Mouse (Mus musculus) intestine, embryonic 16.5 days (tissue): Measurements from ENCODE around the gene Gm20388. TPM values are rescaled to one million over a fixed set of nuclear protein-coding genes. Genes with fewer than 3 reads are reported as not detected.

Experiments used
- ATAC-seq: fragments of 200-750 bp; cut with Nextera tagmentation; 2 replicates; pipeline ENCODE4 v1.8.0; 2017; ENCODE audit warnings: moderate TSS enrichment, moderate library complexity
- H3K27ac ChIP-seq: fragments of 300-500 bp; sonication (generic); 2 replicates; pipeline ENCODE4 v1.5.1; 2014; ENCODE audit warnings: mild to moderate bottlenecking, low read length
- H3K27me3 ChIP-seq: fragments of 300-500 bp; sonication (generic); replicated peaks from 2 replicates; pipeline ENCODE4 v1.6.1; 2014; ENCODE audit warnings: low read length, control low read depth, mixed read lengths; ENCODE audit not compliant: control insufficient read depth, insufficient read depth
- H3K36me3 ChIP-seq: fragments of 300-500 bp; sonication (generic); 2 replicates; pipeline ENCODE4 v1.6.1; 2014; ENCODE audit warnings: low read length, control low read depth; ENCODE audit not compliant: control insufficient read depth, insufficient read depth
- H3K4me1 ChIP-seq: fragments of 300-500 bp; sonication (generic); 2 replicates; pipeline ENCODE4 v1.6.1; 2014; ENCODE audit warnings: low read length, control low read depth, mixed read lengths; ENCODE audit not compliant: control insufficient read depth, insufficient read depth
- H3K4me2 ChIP-seq: fragments of 300-500 bp; sonication (generic); 2 replicates; pipeline ENCODE4 v1.6.1; 2014; ENCODE audit warnings: low read depth, low read length, control low read depth
- H3K4me3 ChIP-seq: fragments of 300-500 bp; sonication (generic); 2 replicates; pipeline ENCODE4 v1.5.1; 2014; ENCODE audit warnings: mild to moderate bottlenecking, low read length
- H3K9ac ChIP-seq: fragments of 300-500 bp; sonication (generic); 2 replicates; pipeline ENCODE4 v1.6.1; 2014; ENCODE audit warnings: low read depth, low read length
- H3K9me3 ChIP-seq: fragments of 300-500 bp; sonication (generic); 2 replicates; pipeline ENCODE4 v1.6.1; 2016; ENCODE audit warnings: low read length, control low read depth; ENCODE audit not compliant: control insufficient read depth
- WGBS: fragments of 180-500 bp; shearing (Covaris S2); extraction: QIAGEN DNeasy Blood & Tissue Kit; methylation state at CpG from one replicate; pipeline ENCODE4 v1.1.7; 2014; 5-methylcytosine and 5-hydroxymethylcytosine counted together
- polyA plus RNA-seq: library from polyadenylated mRNA; unstranded; fragments of >200 nt; fragmentation: Nextera tagmentation; extraction: Ambion mirVana; gene quantifications from 2 replicates; pipeline ENCODE4 v1.2.1, GENCODE M21; 2015

Gene Gm20388
- polyA plus RNA-seq, 1 experiment from 2014 or later, result 5.8 TPM

DNA sequence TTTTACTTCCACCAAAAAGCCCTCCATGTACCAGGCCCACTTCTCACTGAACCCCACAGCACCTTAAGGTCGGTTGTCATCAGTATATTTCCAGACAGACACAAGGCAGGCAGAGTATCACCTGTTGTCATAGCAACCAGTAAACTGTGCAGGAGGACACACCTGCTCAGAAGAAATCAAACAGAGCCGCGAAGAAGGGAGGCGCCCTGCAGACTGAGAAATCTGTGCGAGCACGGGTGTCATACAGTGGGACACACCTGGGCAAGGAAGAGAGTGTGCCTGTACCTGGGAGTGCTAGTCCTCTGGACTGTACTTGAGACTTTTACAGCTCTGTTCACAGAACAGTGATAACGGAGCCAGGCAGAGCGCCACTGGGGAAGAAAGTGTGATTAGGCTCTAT lies 3798.1 kb downstream of the Gm20388 start:
- H3K27me3 ChIP-seq, result no peaks in the 10 kb centered on the region
- ATAC-seq, result peak; percentile 97
- no peak overlapping the region for H3K4me2 ChIP-seq
- H3K27ac ChIP-seq, result no peak overlapping the region
- H3K36me3 ChIP-seq, result no peaks in the 10 kb centered on the region
- no peak overlapping the region for H3K4me3 ChIP-seq
- no peaks in the 10 kb centered on the region for H3K9me3 ChIP-seq
- H3K4me1 ChIP-seq, result peaks cover 22% of the 10 kb centered on the region
- 37% methylated on average over 8 of the region's 8 CpGs for WGBS
- H3K9ac ChIP-seq, result no peak overlapping the region

DNA sequence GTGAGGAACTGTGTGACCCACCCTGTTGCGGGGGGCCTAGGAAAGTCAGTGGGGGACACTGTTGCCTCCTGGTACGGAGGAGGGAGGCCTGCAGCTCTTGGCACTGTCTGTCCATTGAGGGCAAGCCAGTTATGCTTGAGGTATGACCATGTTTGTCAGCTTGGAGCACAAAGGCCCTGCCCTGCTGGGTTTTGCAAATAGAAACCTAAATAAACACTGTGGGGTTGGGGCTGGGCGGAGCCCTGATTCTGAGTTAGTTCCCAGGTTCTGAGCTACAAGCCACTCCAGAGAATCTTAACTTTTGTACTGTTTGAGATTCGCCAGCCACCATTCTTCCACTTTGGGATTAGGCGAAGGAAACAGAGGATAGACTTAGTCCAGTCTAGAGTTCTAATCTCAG lies 3799.7 kb downstream of the Gm20388 start:
- no peak; the same call in 1 of the 2 replicates for ATAC-seq
- Histone ChIP-seq H3K27ac (no peak overlapping the region), H3K9me3 (no peaks in the 10 kb centered on the region), H3K36me3 (no peaks in the 10 kb centered on the region), H3K9ac (no peak overlapping the region), H3K27me3 (no peaks in the 10 kb centered on the region), H3K4me1 (peaks cover 22% of the 10 kb centered on the region), H3K4me2 (no peak overlapping the region), H3K4me3 (no peak overlapping the region)
- 79% methylated on average over 5 of the region's 5 CpGs for WGBS

DNA sequence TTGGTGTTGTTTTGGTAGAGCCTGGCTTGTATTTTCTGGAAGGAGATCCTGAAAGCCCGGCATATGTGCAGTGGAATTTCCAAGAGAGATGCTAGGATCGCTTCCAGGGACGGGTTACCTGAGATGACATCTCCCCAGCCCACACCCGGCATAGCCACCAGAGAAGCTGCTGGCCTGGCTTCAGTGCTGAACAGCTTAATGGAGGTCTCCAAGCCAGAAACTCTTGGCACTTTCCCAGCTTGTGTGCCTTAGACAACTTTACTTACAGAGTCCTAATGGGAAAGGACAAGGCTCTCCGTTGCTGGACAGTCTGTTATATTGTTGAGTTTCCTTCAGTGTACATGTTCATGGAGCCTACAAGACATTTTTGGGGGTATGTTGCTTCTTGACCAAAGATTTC lies 3803.8 kb downstream of the Gm20388 start:
- WGBS, result 91% methylated on average over 5 of the region's 5 CpGs
- ATAC-seq, result no peak
- no peak overlapping the region for H3K9ac ChIP-seq
- H3K4me1 ChIP-seq, result peaks cover 30% of the 10 kb centered on the region
- H3K4me2 ChIP-seq, result no peak overlapping the region
- H3K27ac ChIP-seq, result no peak overlapping the region
- H3K36me3 ChIP-seq, result no peaks in the 10 kb centered on the region
- H3K27me3 ChIP-seq, result no peaks in the 10 kb centered on the region
- no peaks in the 10 kb centered on the region for H3K9me3 ChIP-seq
- no peak overlapping the region for H3K4me3 ChIP-seq

DNA sequence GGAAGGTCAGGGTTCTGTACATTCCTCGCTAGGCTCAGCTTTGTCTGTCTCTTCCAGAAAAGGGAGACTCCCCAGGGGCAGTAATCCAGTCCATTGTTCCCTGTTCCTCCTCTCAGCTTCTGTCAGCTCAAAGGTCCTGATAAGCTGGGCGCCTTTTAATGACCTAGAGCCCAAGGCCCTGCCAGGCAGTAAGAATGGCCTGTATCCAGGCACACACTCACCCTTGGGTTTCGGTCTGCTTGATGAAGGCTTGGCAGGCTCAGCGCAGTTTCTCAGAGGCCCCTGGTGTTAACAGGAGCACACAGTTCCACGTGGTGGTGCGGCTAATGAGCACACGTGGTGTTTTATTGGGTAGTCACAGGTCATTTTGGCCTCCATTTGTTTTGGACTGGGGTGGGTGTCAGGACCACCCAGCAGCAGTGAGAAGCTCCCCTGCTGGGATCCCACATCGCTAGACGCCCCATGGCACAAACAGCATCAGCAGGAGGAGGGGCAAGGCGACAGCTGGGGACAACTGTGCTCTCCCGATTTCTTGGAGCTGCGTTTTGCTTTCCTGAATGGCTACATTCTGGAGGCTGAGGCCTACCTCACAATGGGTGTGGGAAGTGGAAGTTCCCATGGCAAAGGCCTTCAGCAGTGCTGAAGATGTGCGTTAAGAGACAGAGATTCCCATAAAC lies 3805.4 kb downstream of the Gm20388 start:
- Histone ChIP-seq H3K36me3 (no peaks in the 10 kb centered on the region), H3K4me3 (no peak overlapping the region), H3K27me3 (no peaks in the 10 kb centered on the region), H3K9me3 (no peaks in the 10 kb centered on the region), H3K4me1 (peaks cover 32% of the 10 kb centered on the region), H3K9ac (peak overlapping the region; percentile 9; the same call in 1 of the 2 replicates), H3K27ac (peak overlapping the region; percentile 62), H3K4me2 (no peak overlapping the region)
- 42% methylated on average over 13 of the region's 13 CpGs for WGBS
- ATAC-seq, result peak; percentile 54

DNA sequence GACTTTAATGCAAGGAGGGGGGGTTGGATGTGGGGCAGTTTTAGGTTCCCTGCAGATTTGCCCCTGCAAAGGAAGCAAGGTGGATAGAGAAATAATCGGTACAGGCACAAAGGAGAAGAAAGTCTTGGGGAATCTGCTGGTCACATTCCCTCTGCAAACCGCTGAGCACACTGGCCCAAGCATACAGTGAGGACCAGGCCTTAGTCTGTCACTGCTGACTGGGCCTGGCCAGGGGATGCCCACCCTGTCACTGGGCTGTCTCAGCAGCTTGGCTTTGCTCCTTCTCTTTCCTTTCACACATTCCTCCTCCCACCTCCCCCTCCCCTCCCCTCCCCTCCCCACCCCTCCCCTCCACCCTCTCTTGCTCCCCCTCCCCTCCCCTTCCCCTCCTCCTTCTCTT lies 3806.5 kb downstream of the Gm20388 start:
- no peak overlapping the region for H3K4me3 ChIP-seq
- no peak overlapping the region for H3K9ac ChIP-seq
- peaks cover 32% of the 10 kb centered on the region for H3K4me1 ChIP-seq
- H3K27ac ChIP-seq, result 0 out of 2 replicates have a peak overlapping the region, but pooled peaks have one; percentile 3
- 49% methylated on average over 2 of the region's 2 CpGs for WGBS
- no peaks in the 10 kb centered on the region for H3K9me3 ChIP-seq
- H3K27me3 ChIP-seq, result no peaks in the 10 kb centered on the region
- H3K4me2 ChIP-seq, result no peak overlapping the region
- no peak for ATAC-seq
- H3K36me3 ChIP-seq, result no peaks in the 10 kb centered on the region

DNA sequence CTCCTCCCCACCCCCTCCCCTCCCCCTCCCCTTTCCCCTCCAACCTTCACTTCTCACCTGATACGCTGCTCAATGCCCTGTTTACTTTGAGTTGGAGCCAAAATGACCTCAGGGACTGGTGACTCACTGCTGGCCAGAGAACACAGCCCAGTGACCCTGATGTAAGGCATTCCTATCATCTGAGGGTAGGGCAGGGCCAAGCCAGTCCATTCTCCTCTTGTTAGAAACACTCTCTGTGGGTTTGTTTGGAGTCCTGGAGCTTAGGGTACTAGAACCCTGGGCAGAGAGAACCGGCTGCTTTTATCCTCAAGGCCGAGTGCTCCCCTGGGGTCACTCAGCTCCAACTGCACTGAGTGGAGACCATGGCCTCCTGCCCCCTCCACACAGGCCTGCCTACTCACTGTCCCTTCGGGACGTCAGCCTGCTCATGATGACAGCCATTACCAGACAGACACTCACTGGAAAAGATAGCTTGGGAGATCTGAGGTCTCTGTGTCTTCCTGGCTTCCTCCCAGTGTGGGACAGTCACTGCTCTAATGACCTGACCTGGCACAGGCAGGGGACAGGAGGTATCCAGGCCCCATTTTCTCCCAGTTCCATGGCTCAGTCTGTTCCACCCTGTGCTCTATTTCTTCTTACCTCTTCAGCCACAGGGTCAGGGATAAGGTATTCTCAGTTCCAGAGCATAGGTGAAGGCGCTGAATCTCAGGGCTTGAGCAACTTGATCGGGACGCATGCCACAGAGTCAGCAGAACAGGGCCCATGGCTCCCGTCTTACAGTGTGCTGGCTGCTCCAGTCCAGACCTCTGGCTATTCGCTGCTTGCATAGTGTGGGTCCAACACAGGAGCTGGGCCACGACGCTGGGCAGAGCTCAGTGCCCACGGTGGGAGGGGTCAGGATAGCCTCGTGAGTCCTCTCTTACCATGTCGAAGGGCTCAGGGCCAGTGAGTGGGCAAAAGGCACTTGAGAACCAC lies 3807.2 kb downstream of the Gm20388 start:
- Histone ChIP-seq H3K27ac (0 out of 2 replicates have a peak overlapping the region, but pooled peaks have one; percentile 18), H3K36me3 (no peaks in the 10 kb centered on the region), H3K4me1 (peaks cover 32% of the 10 kb centered on the region), H3K9ac (peak overlapping the region; percentile 16; the same call in 1 of the 2 replicates), H3K4me2 (no peak overlapping the region), H3K27me3 (no peaks in the 10 kb centered on the region), H3K9me3 (no peaks in the 10 kb centered on the region), H3K4me3 (no peak overlapping the region)
- WGBS, result 70% methylated on average over 15 of the region's 15 CpGs
- peak; percentile 19; the same call in 1 of the 2 replicates for ATAC-seq

DNA sequence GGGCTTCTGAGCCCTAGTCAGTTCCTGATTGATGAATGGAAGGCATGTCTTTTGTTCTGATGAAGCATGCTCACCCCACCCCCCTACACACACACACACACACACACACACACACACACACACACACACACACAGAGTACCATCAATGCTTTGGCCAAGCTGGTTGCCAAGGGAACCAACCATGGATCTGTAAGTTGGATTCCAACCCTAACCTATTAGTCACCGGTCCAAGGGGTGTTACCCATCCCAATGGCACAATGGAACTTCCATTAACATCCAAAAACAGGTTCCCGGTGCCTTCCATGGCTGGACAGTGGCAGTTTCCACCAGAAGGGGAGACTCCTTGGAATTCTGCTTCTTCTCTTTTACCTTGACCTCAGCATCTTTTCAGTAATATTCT lies 3808.1 kb downstream of the Gm20388 start:
- Histone ChIP-seq H3K27me3 (no peaks in the 10 kb centered on the region), H3K36me3 (no peaks in the 10 kb centered on the region), H3K4me3 (no peak overlapping the region), H3K9me3 (no peaks in the 10 kb centered on the region), H3K4me1 (peaks cover 32% of the 10 kb centered on the region), H3K27ac (no peak overlapping the region), H3K9ac (no peak overlapping the region), H3K4me2 (no peak overlapping the region)
- WGBS, result 83% methylated on average over 2 of the region's 2 CpGs
- no peak for ATAC-seq

DNA sequence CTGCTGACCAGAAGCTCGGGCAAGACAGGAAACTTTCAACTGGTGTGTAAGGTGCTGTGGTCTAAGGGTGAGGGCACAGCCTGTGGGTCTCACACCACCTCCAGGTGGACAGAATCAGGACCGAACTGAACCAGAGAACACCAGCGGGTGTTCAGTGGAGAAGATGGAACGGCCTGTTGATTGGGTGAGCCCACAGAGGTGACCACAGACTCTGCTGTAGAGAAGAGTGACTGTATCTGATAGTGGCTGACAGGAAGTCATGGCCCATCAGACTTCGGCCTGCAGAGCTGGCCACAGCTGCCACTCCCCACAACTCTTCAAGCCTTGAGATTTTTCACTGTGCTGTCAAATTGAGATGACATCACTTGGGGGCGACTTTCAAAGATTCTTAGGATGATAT lies 3808.6 kb downstream of the Gm20388 start:
- no peak overlapping the region for H3K4me2 ChIP-seq
- H3K27ac ChIP-seq, result no peak overlapping the region
- peaks cover 32% of the 10 kb centered on the region for H3K4me1 ChIP-seq
- H3K27me3 ChIP-seq, result no peaks in the 10 kb centered on the region
- no peak for ATAC-seq
- H3K4me3 ChIP-seq, result no peak overlapping the region
- WGBS, result 74% methylated on average over 6 of the region's 6 CpGs
- no peaks in the 10 kb centered on the region for H3K36me3 ChIP-seq
- H3K9ac ChIP-seq, result no peak overlapping the region
- H3K9me3 ChIP-seq, result no peaks in the 10 kb centered on the region

DNA sequence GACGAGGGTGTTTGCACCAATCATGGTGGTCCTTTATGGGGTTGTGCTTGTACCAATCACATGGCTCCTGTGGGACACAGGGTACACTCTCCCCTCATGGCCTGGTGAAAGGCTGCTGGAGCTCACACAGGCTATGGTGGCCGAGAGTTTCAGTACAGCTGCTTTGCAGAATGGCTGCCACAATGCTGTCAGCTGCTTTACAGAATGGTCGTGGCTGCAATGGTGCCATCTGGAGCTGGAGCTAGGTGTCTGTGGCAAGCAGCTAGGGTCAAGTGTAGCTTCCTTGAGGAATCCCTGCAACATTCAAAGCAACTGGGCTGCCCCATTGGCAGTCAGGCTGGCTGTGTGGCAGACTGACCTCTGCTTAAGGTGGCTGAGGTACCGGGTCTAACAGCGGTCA lies 3809.2 kb downstream of the Gm20388 start:
- ATAC-seq, result no peak
- H3K36me3 ChIP-seq, result no peaks in the 10 kb centered on the region
- WGBS, result 63% methylated on average over 5 of the region's 5 CpGs
- peak overlapping the region; percentile 77 for H3K27ac ChIP-seq
- no peak overlapping the region for H3K9ac ChIP-seq
- H3K4me2 ChIP-seq, result no peak overlapping the region
- no peak overlapping the region for H3K4me3 ChIP-seq
- H3K27me3 ChIP-seq, result no peaks in the 10 kb centered on the region
- H3K9me3 ChIP-seq, result no peaks in the 10 kb centered on the region
- H3K4me1 ChIP-seq, result peaks cover 32% of the 10 kb centered on the region
